Mouse (Mus musculus): ENCODE data around the gene Acss1.

Gene Acss1

GRCm38 (mm10) chr2:150638370-150638733, 29.9 kb downstream of the Acss1 start:
- H3K4me3 ChIP-seq (replicated peaks; ENCODE audit: low read length) = peak overlapping the region; percentile 74
- TF ChIP-seq NANOG (IDR thresholded peaks at IDR 0.05; ENCODE audit: borderline replicate concordance, low read length) (no peak), CTCF (conservative IDR thresholded peaks at IDR 0.05; ENCODE audit: low read length) (no peak), POU5F1 (IDR thresholded peaks at IDR 0.05; ENCODE audit: borderline replicate concordance, low read length) (no peak)
- no peaks in the 10 kb centered on the region for H3K36me3 ChIP-seq (ENCODE audit: insufficient read depth, low read length)
- H3K9me3 ChIP-seq (ENCODE audit: low read length) = peaks cover 21% of the 10 kb centered on the region
- peaks cover 43% of the 10 kb centered on the region for H3K4me1 ChIP-seq (replicated peaks; ENCODE audit: low read depth, low read length)
- no peaks in the 10 kb centered on the region for H3K27me3 ChIP-seq (ENCODE audit: insufficient read depth, low read length)

GRCm38 (mm10) chr2:150637702-150638369, 30.5 kb downstream of the Acss1 start:
- peak overlapping the region; percentile 74 for H3K4me3 ChIP-seq (replicated peaks; ENCODE audit: low read length)
- H3K4me1 ChIP-seq (replicated peaks; ENCODE audit: low read depth, low read length) = peaks cover 43% of the 10 kb centered on the region
- no peaks in the 10 kb centered on the region for H3K36me3 ChIP-seq (ENCODE audit: insufficient read depth, low read length)
- no peaks in the 10 kb centered on the region for H3K27me3 ChIP-seq (ENCODE audit: insufficient read depth, low read length)
- H3K9me3 ChIP-seq (ENCODE audit: low read length) = peaks cover 23% of the 10 kb centered on the region
- TF ChIP-seq NANOG (IDR thresholded peaks at IDR 0.05; ENCODE audit: borderline replicate concordance, low read length) (no peak), POU5F1 (IDR thresholded peaks at IDR 0.05; ENCODE audit: borderline replicate concordance, low read length) (peak; percentile 39)

- Histone ChIP-seq H3K4me3 (replicated peaks; ENCODE audit: low read length) (no peak overlapping the region), H3K4me1 (replicated peaks; ENCODE audit: low read depth, low read length) (peaks cover 43% of the 10 kb centered on the region), H3K36me3 (ENCODE audit: insufficient read depth, low read length) (no peaks in the 10 kb centered on the region), H3K9me3 (ENCODE audit: low read length) (peaks cover 23% of the 10 kb centered on the region), H3K27me3 (ENCODE audit: insufficient read depth, low read length) (no peaks in the 10 kb centered on the region)
- no peak for TF ChIP-seq CTCF (conservative IDR thresholded peaks at IDR 0.05; ENCODE audit: low read length)
- peak; percentile 62 for TF ChIP-seq NANOG (IDR thresholded peaks at IDR 0.05; ENCODE audit: borderline replicate concordance, low read length)
These were observed 32.3 kb downstream of the Acss1 start for GRCm38 (mm10) chr2:150635877-150636446.

GRCm38 (mm10) chr2:150629255-150629654, 39.0 kb downstream of the Acss1 start:
- Histone ChIP-seq H3K27me3 (ENCODE audit: insufficient read depth, low read length) (no peaks in the 10 kb centered on the region), H3K4me1 (replicated peaks; ENCODE audit: low read depth, low read length) (no peaks in the 10 kb centered on the region), H3K9me3 (ENCODE audit: low read length) (peaks cover 11% of the 10 kb centered on the region; the same call in 1 of the 2 replicates)

GRCm38 (mm10) chr2:150627140-150627539, 41.2 kb downstream of the Acss1 start:
- Histone ChIP-seq H3K4me1 (replicated peaks; ENCODE audit: low read depth, low read length) (no peaks in the 10 kb centered on the region), H3K27me3 (ENCODE audit: insufficient read depth, low read length) (no peaks in the 10 kb centered on the region), H3K9me3 (ENCODE audit: low read length) (no peaks in the 10 kb centered on the region), H3K4me3 (replicated peaks; ENCODE audit: low read length) (no peak overlapping the region), H3K36me3 (ENCODE audit: insufficient read depth, low read length) (peaks cover 37% of the 10 kb centered on the region)
- no peak for TF ChIP-seq CTCF (conservative IDR thresholded peaks at IDR 0.05; ENCODE audit: low read length)
- TF ChIP-seq NANOG (IDR thresholded peaks at IDR 0.05; ENCODE audit: borderline replicate concordance, low read length) = no peak
- TF ChIP-seq POU5F1 (IDR thresholded peaks at IDR 0.05; ENCODE audit: borderline replicate concordance, low read length) = no peak

More at GRCm38 (mm10) chr2:150629255-150629654, 39.0 kb downstream of the Acss1 start:
- H3K4me3 ChIP-seq (replicated peaks; ENCODE audit: low read length) = no peak overlapping the region
- peaks cover 32% of the 10 kb centered on the region for H3K36me3 ChIP-seq (ENCODE audit: insufficient read depth, low read length)
- no peak for TF ChIP-seq CTCF (conservative IDR thresholded peaks at IDR 0.05; ENCODE audit: low read length)

GRCm38 (mm10) chr2:150624926-150625325, 43.4 kb downstream of the Acss1 start:
- TF ChIP-seq NANOG (IDR thresholded peaks at IDR 0.05; ENCODE audit: borderline replicate concordance, low read length) (no peak), CTCF (conservative IDR thresholded peaks at IDR 0.05; ENCODE audit: low read length) (no peak), POU5F1 (IDR thresholded peaks at IDR 0.05; ENCODE audit: borderline replicate concordance, low read length) (no peak)
- H3K4me1 ChIP-seq (replicated peaks; ENCODE audit: low read depth, low read length) = no peaks in the 10 kb centered on the region
- H3K27me3 ChIP-seq (ENCODE audit: insufficient read depth, low read length) = no peaks in the 10 kb centered on the region
- H3K4me3 ChIP-seq (replicated peaks; ENCODE audit: low read length) = no peak overlapping the region
- H3K36me3 ChIP-seq (ENCODE audit: insufficient read depth, low read length) = peaks cover 44% of the 10 kb centered on the region
- no peaks in the 10 kb centered on the region for H3K9me3 ChIP-seq (ENCODE audit: low read length)

- no peaks in the 10 kb centered on the region for H3K9me3 ChIP-seq (ENCODE audit: low read length)
- H3K4me3 ChIP-seq (replicated peaks; ENCODE audit: low read length) = no peak overlapping the region
- H3K27me3 ChIP-seq (ENCODE audit: insufficient read depth, low read length) = no peaks in the 10 kb centered on the region
- H3K36me3 ChIP-seq (ENCODE audit: insufficient read depth, low read length) = peaks cover 52% of the 10 kb centered on the region
- H3K4me1 ChIP-seq (replicated peaks; ENCODE audit: low read depth, low read length) = no peaks in the 10 kb centered on the region
- TF ChIP-seq POU5F1 (IDR thresholded peaks at IDR 0.05; ENCODE audit: borderline replicate concordance, low read length) (no peak), NANOG (IDR thresholded peaks at IDR 0.05; ENCODE audit: borderline replicate concordance, low read length) (no peak), CTCF (conservative IDR thresholded peaks at IDR 0.05; ENCODE audit: low read length) (no peak)
These were observed 44.3 kb downstream of the Acss1 start for GRCm38 (mm10) chr2:150623957-150624356.

- Histone ChIP-seq H3K9me3 (ENCODE audit: low read length) (no peaks in the 10 kb centered on the region), H3K4me3 (replicated peaks; ENCODE audit: low read length) (no peak overlapping the region), H3K36me3 (ENCODE audit: insufficient read depth, low read length) (peaks cover 50% of the 10 kb centered on the region), H3K4me1 (replicated peaks; ENCODE audit: low read depth, low read length) (no peaks in the 10 kb centered on the region), H3K27me3 (ENCODE audit: insufficient read depth, low read length) (no peaks in the 10 kb centered on the region)
- TF ChIP-seq POU5F1 (IDR thresholded peaks at IDR 0.05; ENCODE audit: borderline replicate concordance, low read length) (no peak), CTCF (conservative IDR thresholded peaks at IDR 0.05; ENCODE audit: low read length) (no peak), NANOG (IDR thresholded peaks at IDR 0.05; ENCODE audit: borderline replicate concordance, low read length) (no peak)
These were observed 46.6 kb downstream of the Acss1 start for GRCm38 (mm10) chr2:150621698-150622097.

- H3K36me3 ChIP-seq (ENCODE audit: insufficient read depth, low read length) = no peaks in the 10 kb centered on the region; the same call in 1 of the 2 replicates
- H3K9me3 ChIP-seq (ENCODE audit: low read length) = peaks cover 6% of the 10 kb centered on the region; the same call in 1 of the 2 replicates
- peaks cover 19% of the 10 kb centered on the region for H3K4me1 ChIP-seq (replicated peaks; ENCODE audit: low read depth, low read length)
- no peak overlapping the region for H3K4me3 ChIP-seq (replicated peaks; ENCODE audit: low read length)
- TF ChIP-seq NANOG (IDR thresholded peaks at IDR 0.05; ENCODE audit: borderline replicate concordance, low read length) (no peak), POU5F1 (IDR thresholded peaks at IDR 0.05; ENCODE audit: borderline replicate concordance, low read length) (no peak), CTCF (conservative IDR thresholded peaks at IDR 0.05; ENCODE audit: low read length) (no peak)
- 0 out of 2 replicates have a peak, but pooled peaks cover 3% of the 10 kb centered on the region for H3K27me3 ChIP-seq (ENCODE audit: insufficient read depth, low read length)
These were observed 58.2 kb downstream of the Acss1 start for GRCm38 (mm10) chr2:150610097-150610496.

Measured in E14TG2a.4 (cell line).